Mouse (Mus musculus) lung, postnatal 0 days (tissue): ENCODE measurements at regions not wholly inside any gene's neighbourhood (a gene's known extent, or its start where the extent isn't known, plus 50 kb on each side); places are given as distances from the start of the nearest gene placed in this dataset.

Experiments used
- CTCF ChIP-seq: IDR thresholded peaks from 2 replicates; pipeline ENCODE4 v1.5.1; 2016; ENCODE audit warnings: antibody characterized with exemption, mild to moderate bottlenecking
- EP300 ChIP-seq: IDR thresholded peaks from 2 replicates; pipeline ENCODE4 v1.6.1; 2016; ENCODE audit warnings: antibody characterized with exemption, mild to moderate bottlenecking, control low read depth

- TF ChIP-seq CTCF: no peak
- no peak for TF ChIP-seq EP300
These were observed 3467.1 kb upstream of the Gm7489 start for GRCm38 (mm10) chr15:50417641-50418040.
